Mouse (Mus musculus) stomach, postnatal 0 days (tissue): ENCODE results near the gene Rabgef1.

ENCODE experiments used
- CTCF ChIP-seq: IDR thresholded peaks from 2 replicates; pipeline ENCODE4 v1.5.1; 2016; ENCODE audit warnings: antibody characterized with exemption, low read depth, mild to moderate bottlenecking, moderate library complexity
- EP300 ChIP-seq: optimal IDR thresholded peaks from 2 replicates; pipeline ENCODE3; 2016; ENCODE audit warnings: antibody characterized with exemption

GRCm38 (mm10) chr5:130221316-130221715 is 49.7 kb downstream of the Rabgef1 start:
- TF ChIP-seq EP300, result no peak
- TF ChIP-seq CTCF, result no peak
